Mouse (Mus musculus) heart, embryonic 11.5 days (tissue): ENCODE data around the gene BC030867. TPM values are rescaled to one million over a fixed set of nuclear protein-coding genes. Genes with fewer than 3 reads are reported as not detected.

Source experiments
- ATAC-seq: fragments of 200-750 bp; cut with Nextera tagmentation; replicated peaks from 2 replicates; pipeline ENCODE4 v1.8.0; 2017; ENCODE audit warnings: moderate library complexity; ENCODE audit not compliant: insufficient number of reproducible peaks, low FRiP score, low TSS enrichment
- H3K27ac ChIP-seq: fragments of 300-500 bp; sonication (generic); 2 replicates; pipeline ENCODE4 v1.5.1; 2014; ENCODE audit warnings: mild to moderate bottlenecking, low read depth, low read length
- H3K27me3 ChIP-seq: fragments of 300-500 bp; sonication (generic); 2 replicates; pipeline ENCODE4 v1.6.1; 2014; ENCODE audit warnings: mild to moderate bottlenecking, low read length, mixed read lengths; ENCODE audit not compliant: control insufficient read depth, insufficient read depth
- H3K36me3 ChIP-seq: fragments of 300-500 bp; sonication (generic); 2 replicates; pipeline ENCODE4 v1.6.1; 2014; ENCODE audit warnings: mild to moderate bottlenecking, low read length, moderate library complexity, mixed read lengths; ENCODE audit not compliant: control insufficient read depth, insufficient read depth
- H3K4me1 ChIP-seq: fragments of 300-500 bp; sonication (generic); 2 replicates; pipeline ENCODE4 v1.6.1; 2014; ENCODE audit warnings: low read length; ENCODE audit not compliant: control insufficient read depth, insufficient read depth
- H3K4me2 ChIP-seq: fragments of 300-500 bp; sonication (generic); 2 replicates; pipeline ENCODE4 v1.6.1; 2014; ENCODE audit warnings: mild to moderate bottlenecking, moderate library complexity
- H3K4me3 ChIP-seq: fragments of 300-500 bp; sonication (generic); 2 replicates; pipeline ENCODE4 v1.5.1; 2014; ENCODE audit warnings: low read depth, low read length
- H3K9ac ChIP-seq: fragments of 300-500 bp; sonication (generic); 2 replicates; pipeline ENCODE4 v1.6.1; 2014; ENCODE audit warnings: mild to moderate bottlenecking, low read depth, low read length, moderate library complexity
- H3K9me3 ChIP-seq: fragments of 300-500 bp; sonication (generic); replicated peaks from 2 replicates; pipeline ENCODE4 v1.6.1; 2016; ENCODE audit warnings: low read length; ENCODE audit not compliant: control insufficient read depth
- WGBS: fragments of 180-500 bp; shearing (Covaris S2); extraction: QIAGEN DNeasy Blood & Tissue Kit; methylation state at CpG from one replicate; pipeline ENCODE4 v1.1.7; 2014; ENCODE audit not compliant: insufficient replicate concordance; 5-methylcytosine and 5-hydroxymethylcytosine counted together
- polyA plus RNA-seq: library from polyadenylated mRNA; unstranded; fragments of >200 nt; fragmentation: Nextera tagmentation; extraction: Ambion mirVana; gene quantifications from 2 replicates; pipeline ENCODE4 v1.2.1, GENCODE M21; 2014

BC030867 gene
- polyA plus RNA-seq, 1 experiment from 2014 or later, result 13.2 TPM

DNA sequence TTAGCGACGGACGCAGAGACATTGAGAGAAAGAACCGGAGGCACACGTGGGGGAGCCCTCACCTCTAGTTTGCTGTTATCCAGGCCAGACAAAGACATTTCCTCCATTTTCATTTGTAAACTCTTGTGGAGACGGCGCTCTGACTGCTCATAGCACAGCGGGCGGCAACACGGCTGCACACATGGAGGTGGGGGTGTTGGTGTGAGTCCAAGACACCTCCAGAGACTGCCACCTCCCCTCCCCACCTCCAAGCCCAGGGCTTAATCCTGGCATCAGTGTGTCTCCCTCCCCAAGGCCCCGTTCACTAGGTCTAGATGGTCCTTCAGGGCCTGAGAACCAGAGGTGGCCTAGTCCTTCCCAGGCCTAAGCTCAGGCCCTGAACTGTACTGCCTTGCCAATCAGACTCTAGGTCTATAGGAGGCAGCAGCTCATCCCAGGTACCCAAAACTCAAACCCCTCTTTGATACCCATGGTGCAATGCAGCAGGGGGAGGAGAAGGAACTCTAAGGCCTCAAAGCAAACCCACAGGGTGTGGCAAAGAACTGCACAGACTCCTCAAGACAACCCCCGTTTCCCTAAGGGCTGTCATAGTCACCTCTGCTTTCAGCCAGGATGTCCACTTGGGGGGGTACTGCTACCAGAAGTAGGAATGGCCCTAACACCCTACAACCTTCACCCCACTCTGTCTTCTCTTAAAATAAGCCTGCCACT, 46.4 kb downstream of the BC030867 start:
- H3K27ac ChIP-seq, result peak overlapping the region; percentile 99
- no peaks in the 10 kb centered on the region for H3K27me3 ChIP-seq
- 0 out of 2 replicates have a peak, but pooled peaks cover 2% of the 10 kb centered on the region for H3K9me3 ChIP-seq
- peak overlapping the region; percentile 93 for H3K9ac ChIP-seq
- peaks cover 25% of the 10 kb centered on the region for H3K36me3 ChIP-seq
- peak overlapping the region; percentile 87 for H3K4me3 ChIP-seq
- WGBS, result 71% methylated on average over 12 of the region's 12 CpGs
- H3K4me2 ChIP-seq, result peak overlapping the region; percentile 93
- H3K4me1 ChIP-seq, result peaks cover 15% of the 10 kb centered on the region
- no peak for ATAC-seq

DNA sequence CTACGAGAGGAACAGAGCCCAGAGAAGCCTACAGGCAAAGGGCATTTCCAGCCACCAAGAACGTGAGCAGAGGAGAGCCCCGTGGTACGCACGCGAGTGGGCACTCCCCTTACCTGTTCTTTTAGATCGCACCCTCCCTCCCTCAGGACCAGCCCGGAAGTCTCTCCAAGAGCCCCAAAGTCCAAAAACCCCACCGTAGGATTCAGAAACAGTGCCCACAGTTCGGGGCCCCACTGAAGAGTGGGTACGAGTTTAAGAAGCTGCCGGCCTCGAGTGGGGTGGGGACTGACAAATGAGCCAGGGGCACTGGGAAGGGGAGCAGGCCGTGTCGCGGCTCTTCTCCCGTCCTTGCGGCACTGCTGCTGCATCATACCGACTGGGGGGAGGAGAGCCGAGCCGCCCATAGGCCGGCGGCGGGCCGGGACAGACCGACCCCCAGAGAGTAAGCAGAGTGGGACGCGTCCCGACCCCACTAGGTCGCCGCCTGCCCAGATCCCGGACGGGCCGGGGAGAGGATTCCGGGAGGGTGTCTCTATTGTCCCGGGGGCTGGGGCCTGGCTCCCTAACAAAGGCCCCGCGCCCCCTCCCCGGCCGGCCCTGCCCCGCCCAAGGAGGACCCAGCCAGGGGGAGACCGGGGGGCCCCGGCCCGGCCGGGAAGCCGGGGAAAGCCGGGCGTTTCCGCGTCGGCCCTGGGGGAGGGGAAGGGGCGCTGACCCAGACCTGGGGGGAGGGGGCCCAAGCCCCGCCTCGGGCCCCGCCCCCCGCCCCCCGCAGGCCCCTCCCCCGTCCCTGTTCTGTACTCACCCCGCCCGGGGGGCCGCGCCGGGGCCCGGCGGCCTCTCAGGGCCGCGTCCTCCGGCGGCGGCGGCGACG, 47.2 kb downstream of the BC030867 start:
- under 1% methylated on average over 36 of the region's 73 CpGs for WGBS
- peak overlapping the region; percentile 93 for H3K9ac ChIP-seq
- peaks cover 15% of the 10 kb centered on the region for H3K4me1 ChIP-seq
- peak overlapping the region; percentile 99 for H3K27ac ChIP-seq
- peak overlapping the region; percentile 93 for H3K4me2 ChIP-seq
- H3K9me3 ChIP-seq, result 0 out of 2 replicates have a peak, but pooled peaks cover 2% of the 10 kb centered on the region
- H3K27me3 ChIP-seq, result no peaks in the 10 kb centered on the region
- H3K4me3 ChIP-seq, result peak overlapping the region; percentile 87
- ATAC-seq, result peak; percentile 24
- H3K36me3 ChIP-seq, result peaks cover 23% of the 10 kb centered on the region

- peaks cover 13% of the 10 kb centered on the region for H3K36me3 ChIP-seq
- under 1% methylated on average over 55 of the region's 125 CpGs for whole genome bisulfite sequencing
- peak; percentile 94 for ATAC-seq
Observed at GRCm38 (mm10) chr11:102296491-102297472, 48.1 kb downstream of the BC030867 start, which contains the start of gene Atxn7l3. TSS of gene Atxn7l3 (minus strand) at chr11:102296631.

GRCm38 (mm10) chr11:102297577-102298556, 49.2 kb downstream of the BC030867 start:
- H3K27me3 ChIP-seq, result no peaks in the 10 kb centered on the region
- 0 out of 2 replicates have a peak, but pooled peaks cover 2% of the 10 kb centered on the region for H3K9me3 ChIP-seq
- H3K27ac ChIP-seq, result peak overlapping the region; percentile 99
- H3K36me3 ChIP-seq, result peaks cover 6% of the 10 kb centered on the region
- 23% methylated on average over 27 of the region's 27 CpGs for WGBS
- peak overlapping the region; percentile 93 for H3K9ac ChIP-seq
- peak overlapping the region; percentile 93 for H3K4me2 ChIP-seq
- ATAC-seq, result peak; percentile 5; the same call in 1 of the 2 replicates
- H3K4me3 ChIP-seq, result peak overlapping the region; percentile 87
- peaks cover 15% of the 10 kb centered on the region for H3K4me1 ChIP-seq

More at GRCm38 (mm10) chr11:102296491-102297472, 48.1 kb downstream of the BC030867 start, which contains the start of gene Atxn7l3:
- H3K4me2 ChIP-seq, result peak within 1 kb of the TSS; percentile 93
- peak within 1 kb of the TSS; percentile 99 for H3K27ac ChIP-seq
- H3K4me3 ChIP-seq, result peak within 1 kb of the TSS; percentile 87
- peaks cover 15% of the 10 kb centered on the region for H3K4me1 ChIP-seq
- peak within 1 kb of the TSS; percentile 93 for H3K9ac ChIP-seq
- no peaks in the 10 kb centered on the region for H3K27me3 ChIP-seq
- H3K9me3 ChIP-seq, result 0 out of 2 replicates have a peak, but pooled peaks cover 2% of the 10 kb centered on the region

DNA sequence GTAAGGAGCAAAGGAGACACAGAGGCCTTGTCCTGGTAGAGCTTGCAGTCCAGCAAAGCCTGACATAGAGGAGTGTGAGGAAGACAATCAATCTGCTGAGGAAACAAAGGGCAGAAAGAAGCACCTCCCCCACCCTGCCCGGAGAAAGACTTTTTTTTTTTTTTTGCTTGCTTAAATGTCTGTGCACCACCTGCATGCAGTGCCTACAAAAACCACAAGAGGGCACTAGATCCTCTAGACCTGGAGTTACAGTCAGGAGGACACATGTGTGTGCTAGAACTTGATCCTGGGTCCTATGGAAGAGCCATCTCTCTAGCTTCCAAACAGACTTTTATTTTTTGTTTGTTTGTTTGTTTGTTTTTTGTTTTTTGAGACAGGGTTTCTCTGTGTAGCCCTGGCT, 51.2 kb downstream of the BC030867 start:
- Histone ChIP-seq H3K27ac (no peak overlapping the region), H3K9ac (no peak overlapping the region), H3K4me1 (peaks cover 10% of the 10 kb centered on the region), H3K4me2 (no peak overlapping the region), H3K4me3 (no peak overlapping the region), H3K27me3 (no peaks in the 10 kb centered on the region), H3K9me3 (0 out of 2 replicates have a peak, but pooled peaks cover 2% of the 10 kb centered on the region), H3K36me3 (no peaks in the 10 kb centered on the region)
- 23% methylated on average over 1 of the region's 1 CpGs for WGBS
- ATAC-seq, result no peak

DNA sequence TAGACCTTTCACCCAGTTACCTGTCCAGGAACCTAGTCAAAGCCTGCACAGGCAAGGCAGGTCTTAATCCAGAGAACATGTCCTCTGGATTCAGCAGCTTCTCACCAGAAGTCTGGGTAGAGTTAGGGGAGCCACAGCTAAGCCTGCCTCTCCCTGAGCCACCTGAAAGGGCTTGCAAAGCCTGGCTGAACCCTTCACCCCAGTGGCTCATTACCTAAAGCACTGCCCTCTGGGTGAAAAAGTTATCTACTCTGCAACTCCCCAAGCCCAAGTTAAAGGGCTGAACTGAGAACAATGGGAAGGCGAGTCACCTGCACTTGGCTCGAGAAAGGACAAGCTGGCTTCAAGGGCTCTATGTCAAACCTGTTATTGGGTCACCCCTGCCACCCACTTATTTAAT, 55.5 kb downstream of the BC030867 start:
- 54% methylated on average over 2 of the region's 2 CpGs for WGBS
- ATAC-seq, result no peak
- no peak overlapping the region for H3K4me2 ChIP-seq

DNA sequence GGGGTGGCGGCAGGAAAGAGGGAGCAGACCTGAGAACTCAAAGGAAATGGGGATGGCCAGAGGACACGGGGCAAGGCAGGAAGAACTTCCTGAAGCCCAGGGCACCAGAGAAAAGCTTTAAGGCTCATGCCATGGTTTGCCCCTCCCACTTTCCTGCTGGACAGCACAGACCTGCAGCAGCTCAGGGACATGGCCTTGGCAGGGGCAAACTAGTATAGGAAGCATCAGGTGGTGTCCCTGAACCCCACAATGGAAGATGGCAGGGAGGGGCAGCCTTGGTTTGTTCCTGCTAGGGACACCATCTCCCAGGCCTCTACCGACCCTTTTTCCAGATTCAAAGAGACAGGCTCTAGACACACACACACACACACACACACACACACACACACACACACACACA, 56.7 kb downstream of the BC030867 start:
- ATAC-seq, result no peak
- H3K27me3 ChIP-seq, result no peaks in the 10 kb centered on the region
- no peak overlapping the region for H3K4me3 ChIP-seq
- H3K9me3 ChIP-seq, result no peaks in the 10 kb centered on the region
- H3K4me1 ChIP-seq, result peaks cover 8% of the 10 kb centered on the region; the same call in 1 of the 2 replicates
- peaks cover 21% of the 10 kb centered on the region for H3K36me3 ChIP-seq
- no peak overlapping the region for H3K9ac ChIP-seq
- 58% methylated on average over 3 of the region's 3 CpGs for WGBS
- no peak overlapping the region for H3K27ac ChIP-seq
- H3K4me2 ChIP-seq, result no peak overlapping the region

More for the DNA sequence above, 55.5 kb downstream of the BC030867 start:
- H3K27me3 ChIP-seq, result no peaks in the 10 kb centered on the region
- no peak overlapping the region for H3K9ac ChIP-seq
- no peak overlapping the region for H3K27ac ChIP-seq
- H3K36me3 ChIP-seq, result peaks cover 21% of the 10 kb centered on the region
- no peak overlapping the region for H3K4me3 ChIP-seq
- H3K9me3 ChIP-seq, result 0 out of 2 replicates have a peak, but pooled peaks cover 2% of the 10 kb centered on the region
- peaks cover 5% of the 10 kb centered on the region; the same call in 1 of the 2 replicates for H3K4me1 ChIP-seq
